Mouse (Mus musculus) lung, adult 2 months (tissue): ENCODE results near the gene Zbtb16.

Experiments used
- CTCF ChIP-seq: fragments of 200-500 bp; IDR thresholded peaks from 2 replicates; pipeline ENCODE4 v1.5.1; 2011; ENCODE audit warnings: mild to moderate bottlenecking, low read length, control low read depth; ENCODE audit not compliant: insufficient read depth
- POLR2A ChIP-seq: fragments of 200-500 bp; IDR thresholded peaks from 2 replicates; pipeline ENCODE4 v1.6.1; 2011; ENCODE audit warnings: low read depth, mild to moderate bottlenecking, control low read depth, low read length, borderline replicate concordance; ENCODE audit errors: extremely low read depth

DNA sequence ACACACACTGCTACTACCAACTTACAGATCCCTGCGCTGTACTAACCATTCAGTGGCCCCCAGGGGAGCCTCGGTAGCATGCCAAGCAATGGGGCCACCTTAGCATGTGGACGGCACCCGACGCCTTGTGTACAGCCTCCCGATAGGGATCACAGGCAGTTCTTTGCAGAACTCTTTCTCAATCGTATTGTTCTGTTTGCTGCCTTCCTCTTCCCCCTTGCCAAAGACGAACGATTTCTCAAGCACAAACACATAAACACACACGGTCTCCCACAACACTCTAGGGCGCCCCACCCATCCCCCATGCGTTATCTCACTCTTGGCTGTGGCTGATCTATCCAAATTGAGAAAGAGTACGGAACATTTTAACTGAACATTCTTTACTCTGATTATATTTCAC lies 91.1 kb downstream of the Zbtb16 start:
- TF ChIP-seq CTCF, result no peak
- TF ChIP-seq POLR2A, result no peak; the same call in 1 of the 2 replicates
